Comparison of ENCODE assay signal across 20 mouse cellular contexts in the genomic region with DNA sequence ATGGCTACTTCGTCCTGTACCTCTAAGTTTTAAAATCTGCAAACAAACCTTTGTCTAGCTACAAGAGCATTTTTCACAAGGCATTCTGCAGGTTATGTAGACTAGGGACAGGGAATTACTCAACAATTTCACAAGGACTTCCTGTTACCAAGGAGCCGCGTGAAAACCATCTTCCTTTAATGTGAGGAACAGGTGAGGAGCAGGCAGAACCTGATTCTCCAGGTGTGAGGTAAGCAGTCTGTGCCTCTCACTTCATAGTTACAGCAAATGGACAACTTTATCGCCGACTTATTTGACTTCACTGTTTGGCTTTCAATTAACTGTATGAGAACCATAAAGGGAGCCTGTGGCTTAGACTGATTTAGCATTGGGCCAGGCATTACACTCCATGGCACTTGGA. TPM values are rescaled to one million over a fixed set of nuclear protein-coding genes. Genes with fewer than 3 reads are reported as not detected.
DNase-seq lines count a peak whose midpoint lies in the region; ATAC-seq lines count a peak whose summit lies in the region.
"Had no signal": no experiment of that assay in that cellular context is flagged by ENCODE, and none has a peak within 500 bp of the region (broad histone marks: within the 10 kb centered on the region; RNA-seq: fewer than 3 reads in every experiment).

A gene (plus strand): TSS at position 186 of the 400 bp plus-strand sequence.

- H3K9me3 ChIP-seq in stomach, embryonic 16.5 days (replicated peaks; ENCODE audit: control insufficient read depth, low read length), result no peaks in the 10 kb centered on the region
- H3K9me3 ChIP-seq in hindbrain, embryonic 13.5 days, result no peaks in the 10 kb centered on the region
- H3K9me3 ChIP-seq: heart, embryonic 10.5 days; liver, embryonic 15.5 days; neural tube, embryonic 12.5 days had no signal

- WGBS in large intestine, adult 2 months, result 21% methylated on average over 5 of the region's 5 CpGs
- 30% methylated on average over 5 of the region's 5 CpGs for WGBS in stomach, embryonic 16.5 days
- WGBS in hindbrain, embryonic 13.5 days, result 90% methylated on average over 5 of the region's 5 CpGs

- ATAC-seq in stomach, embryonic 16.5 days (ENCODE audit: insufficient read depth, low FRiP score), result peak; percentile 93
- ATAC-seq in hindbrain, embryonic 13.5 days (ENCODE audit: low FRiP score), result no peak
- ATAC-seq: hindbrain, postnatal 0 days had no signal

- peak within 1 kb of the TSS; percentile 79 for H3K27ac ChIP-seq in stomach, embryonic 16.5 days (ENCODE audit: low read length)
- no peak within 1 kb of the TSS for H3K27ac ChIP-seq in hindbrain, embryonic 13.5 days
- H3K27ac ChIP-seq: heart, embryonic 10.5 days; hindbrain, postnatal 0 days; liver, embryonic 15.5 days; neural tube, embryonic 12.5 days had no signal

- DNase-seq in urinary bladder, adult 18-20 months (ENCODE audit: low spot score in 2 of 2), result peak; percentile 21 to 53
- no peak for DNase-seq in urinary bladder, postnatal 4 days (ENCODE audit: low spot score in 2 of 2)
- DNase-seq in large intestine, adult 2 months (ENCODE audit: low read depth, low spot score), result peak; percentile 74
- DNase-seq in lung, postnatal 14 days, result peak; percentile 46
- no peak for DNase-seq in adrenal gland, adult (ENCODE audit: inconsistent age in 2 of 2, low spot score in 1 of 2)
- DNase-seq in left cerebral cortex, postnatal 25 days (ENCODE audit: low spot score in 2 of 2), result no peak
- DNase-seq: adrenal gland, postnatal 10 days; cerebellum, adult 18-20 months; gastrocnemius, postnatal 25 days had no signal

- H3K9ac ChIP-seq in stomach, embryonic 16.5 days (ENCODE audit: low read length), result no peak within 1 kb of the TSS; the same call in 1 of the 2 replicates
- no peak within 1 kb of the TSS for H3K9ac ChIP-seq in hindbrain, embryonic 13.5 days
- H3K9ac ChIP-seq: liver, embryonic 15.5 days; neural tube, embryonic 12.5 days had no signal

- H3K4me3 ChIP-seq in stomach, embryonic 16.5 days (replicated peaks; ENCODE audit: low read length), result peak within 1 kb of the TSS; percentile 33
- no peak within 1 kb of the TSS for H3K4me3 ChIP-seq in hindbrain, embryonic 13.5 days
- H3K4me3 ChIP-seq: heart, embryonic 10.5 days; liver, embryonic 15.5 days; neural tube, embryonic 12.5 days had no signal

- intact Hi-C loops in left cerebral cortex, postnatal 25 days (cut with DNase I), result no loop called here

- H3K36me3 ChIP-seq in stomach, embryonic 16.5 days (ENCODE audit: control insufficient read depth, insufficient read depth, low read length), result no peaks in the 10 kb centered on the region
- peaks cover 9% of the 10 kb centered on the region for H3K36me3 ChIP-seq in hindbrain, embryonic 13.5 days
- H3K36me3 ChIP-seq: liver, embryonic 15.5 days had no signal

- peaks cover 3% of the 10 kb centered on the region; the same call in 1 of the 2 replicates for H3K4me1 ChIP-seq in stomach, embryonic 16.5 days (ENCODE audit: control insufficient read depth, insufficient read depth, low read length)
- H3K4me1 ChIP-seq in hindbrain, embryonic 13.5 days (replicated peaks), result no peaks in the 10 kb centered on the region
- H3K4me1 ChIP-seq: heart, embryonic 10.5 days; neural tube, embryonic 12.5 days had no signal

- H3K27me3 ChIP-seq in stomach, embryonic 16.5 days (ENCODE audit: control insufficient read depth, insufficient read depth, low read length), result no peaks in the 10 kb centered on the region
- H3K27me3 ChIP-seq in hindbrain, embryonic 13.5 days, result no peaks in the 10 kb centered on the region
- H3K27me3 ChIP-seq: CH12.LX; liver, embryonic 15.5 days; neural tube, embryonic 12.5 days had no signal

- H3K4me2 ChIP-seq in stomach, embryonic 16.5 days (ENCODE audit: low read depth, low read length), result peak within 1 kb of the TSS; percentile 22; the same call in 1 of the 2 replicates
- H3K4me2 ChIP-seq in hindbrain, embryonic 13.5 days, result no peak within 1 kb of the TSS
- H3K4me2 ChIP-seq: liver, embryonic 15.5 days; midbrain, embryonic 11.5 days; neural tube, embryonic 12.5 days had no signal

RNA-seq across cellular contexts. Expression of the gene that starts here (rescaled TPM):
- polyA plus RNA-seq in large intestine, adult 2 months (2012; rRNA removed), result not detected in 2 replicates
- polyA plus RNA-seq in stomach, embryonic 16.5 days (2015; fragmentation: Nextera tagmentation; extraction: Ambion mirVana), result 7.3 and 8.4 TPM in 2 replicates
- polyA plus RNA-seq in hindbrain, embryonic 13.5 days (2015; fragmentation: Nextera tagmentation; extraction: Ambion mirVana), result 0.63 and 0.82 TPM in 2 replicates
- not detected for total RNA-seq in left cerebral cortex, postnatal 25 days (2021)
- total RNA-seq: adrenal gland, postnatal 10 days; CH12.LX; gastrocnemius, postnatal 25 days; heart, postnatal 25 days; hindbrain, postnatal 0 days; layer of hippocampus, adult 18-20 months; monocyte, adult 5-6 weeks had no signal

Comparison
In these comparisons a context has a peak if more than half of its experiments do, and no peak if none do; other contexts are left out.
1. DNase-seq: peak in urinary bladder, adult 18-20 months (2 of 2) and lung, postnatal 14 days (single experiment); none in urinary bladder, postnatal 4 days (0 of 2), adrenal gland, adult (0 of 2) and left cerebral cortex, postnatal 25 days (0 of 2).
2. Peak in DNase-seq in large intestine, adult 2 months; RNA of the gene not detected or under 1 TPM.